Mouse (Mus musculus) spleen, adult 2 months (tissue): ENCODE measurements around the gene Hes6. TPM values are rescaled to one million over a fixed set of nuclear protein-coding genes. Genes with fewer than 3 reads are reported as not detected.
A peak's percentile ranks its signal among the peaks of the same experiment; 100 is the strongest.

ENCODE experiments used
- DNase-seq, 2 experiments: peaks; one replicate each; pipeline versions ENCODE4 v3.0.0 to v3.0.0-alpha.2; 2012 to 2021; ENCODE audit warnings: low spot score in 2 of 2, low read depth in 1 of 2
- H3K27ac ChIP-seq: fragments of 200-500 bp; 2 replicates; pipeline ENCODE4 v1.5.1; 2012; ENCODE audit warnings: low read length, inconsistent platforms; ENCODE audit not compliant: insufficient read depth
- H3K27me3 ChIP-seq: fragments of 200-500 bp; 2 replicates; pipeline ENCODE4 v1.6.1; 2012; ENCODE audit warnings: mild to moderate bottlenecking, moderate library complexity, low read length, inconsistent platforms; ENCODE audit not compliant: control insufficient read depth, insufficient read depth
- H3K36me3 ChIP-seq: fragments of 200-500 bp; 2 replicates; pipeline ENCODE4 v1.6.1; 2012; ENCODE audit warnings: mild to moderate bottlenecking, low read length, inconsistent platforms; ENCODE audit not compliant: control insufficient read depth, insufficient read depth
- H3K4me1 ChIP-seq: fragments of 200-500 bp; 2 replicates; pipeline ENCODE4 v1.6.1; 2011; ENCODE audit warnings: inconsistent platforms; ENCODE audit not compliant: control insufficient read depth, insufficient read depth, insufficient read length
- H3K4me3 ChIP-seq: fragments of 200-500 bp; 2 replicates; pipeline ENCODE4 v1.5.1; 2011; ENCODE audit warnings: mild to moderate bottlenecking, inconsistent platforms; ENCODE audit not compliant: insufficient read depth, insufficient read length; ENCODE audit errors: extremely low read depth
- CTCF ChIP-seq: fragments of 200-500 bp; IDR thresholded peaks from 2 replicates; pipeline ENCODE4 v1.5.1; 2011; ENCODE audit warnings: mild to moderate bottlenecking, inconsistent platforms; ENCODE audit not compliant: insufficient read depth, insufficient read length, insufficient replicate concordance; ENCODE audit errors: extremely low read depth
- POLR2A ChIP-seq: fragments of 200-500 bp; IDR thresholded peaks from 2 replicates; pipeline ENCODE4 v1.6.1; 2011; ENCODE audit warnings: low read depth, low read length, inconsistent platforms
- WGBS: fragments of 180-500 bp; shearing (Covaris S2); methylation state at CpG from one replicate; pipeline ENCODE4 v1.1.7; 2018; 5-methylcytosine and 5-hydroxymethylcytosine counted together
- polyA plus RNA-seq: library from polyadenylated mRNA; depleted of rRNA; stranded (reverse); fragments of >200 nt; gene quantifications from 2 replicates; pipeline ENCODE4 v1.2.3, GENCODE M21; 2012

The Hes6 gene
- polyA plus RNA-seq, 1 experiment: 59.9 TPM

GRCm38 (mm10) chr1:91407819-91408218, 6.0 kb downstream of the Hes6 start:
- no peak overlapping the region for H3K4me3 ChIP-seq
- WGBS: 93% methylated on average over 4 of the region's 4 CpGs
- H3K4me1 ChIP-seq: peaks cover 6% of the 10 kb centered on the region
- DNase-seq: no peak
- H3K36me3 ChIP-seq: no peaks in the 10 kb centered on the region
- H3K27me3 ChIP-seq: no peaks in the 10 kb centered on the region
- no peak for TF ChIP-seq POLR2A
- TF ChIP-seq CTCF: no peak
- H3K27ac ChIP-seq: no peak overlapping the region

GRCm38 (mm10) chr1:91405406-91406169, 8.2 kb downstream of the Hes6 start:
- H3K36me3 ChIP-seq: no peaks in the 10 kb centered on the region
- DNase-seq: no peak
- 55% methylated on average over 23 of the region's 23 CpGs for WGBS

GRCm38 (mm10) chr1:91404976-91405375, 8.9 kb downstream of the Hes6 start:
- Histone ChIP-seq H3K36me3 (no peaks in the 10 kb centered on the region), H3K27ac (no peak overlapping the region), H3K4me3 (no peak overlapping the region), H3K27me3 (no peaks in the 10 kb centered on the region), H3K4me1 (no peaks in the 10 kb centered on the region; the same call in 1 of the 2 replicates)
- TF ChIP-seq POLR2A (no peak), CTCF (no peak)
- WGBS: 48% methylated on average over 1 of the region's 1 CpGs
- DNase-seq: no peak

More at GRCm38 (mm10) chr1:91405406-91406169, 8.2 kb downstream of the Hes6 start:
- no peak overlapping the region for H3K27ac ChIP-seq
- TF ChIP-seq POLR2A (no peak), CTCF (no peak)
- H3K27me3 ChIP-seq: no peaks in the 10 kb centered on the region
- H3K4me1 ChIP-seq: no peaks in the 10 kb centered on the region; the same call in 1 of the 2 replicates
- peak overlapping the region; percentile 49 for H3K4me3 ChIP-seq

- peak within 1 kb of the TSS; percentile 99 for H3K4me3 ChIP-seq
- peaks cover 6% of the 10 kb centered on the region; the same call in 1 of the 2 replicates for H3K4me1 ChIP-seq
- peak; percentile 70 for DNase-seq
- H3K27ac ChIP-seq: peak within 1 kb of the TSS; percentile 91
- no peaks in the 10 kb centered on the region; the same call in 1 of the 2 replicates for H3K36me3 ChIP-seq
- H3K27me3 ChIP-seq: no peaks in the 10 kb centered on the region
- TF ChIP-seq POLR2A (peak; percentile 68; the same call in 1 of the 2 replicates), CTCF (no peak)
- under 1% methylated on average over 65 of the region's 91 CpGs for WGBS
Observed at GRCm38 (mm10) chr1:91398260-91399062, 15.4 kb downstream of the Hes6 start, which contains the start of gene Ilkap. Gene Ilkap, minus strand, starts transcription at chr1:91398815.

DNA sequence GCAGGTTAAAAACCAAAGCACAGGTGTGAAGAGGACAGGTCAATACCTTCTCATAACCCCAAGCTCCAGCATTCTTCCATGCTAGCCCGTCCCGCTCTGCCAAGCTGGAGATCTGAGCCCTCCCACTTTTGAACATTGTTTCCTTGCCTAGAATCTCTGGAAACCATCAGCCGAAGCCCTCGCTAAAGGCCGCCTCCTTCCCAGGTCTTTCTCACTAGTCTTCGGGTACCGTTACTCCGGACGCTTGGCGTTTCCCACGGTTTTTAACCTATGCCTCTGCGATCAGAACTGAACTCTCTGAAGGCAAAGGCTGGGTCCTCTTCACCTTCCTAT, 15.9 kb downstream of the Hes6 start:
- H3K27ac ChIP-seq: peak overlapping the region; percentile 58
- no peak for TF ChIP-seq CTCF
- no peak for TF ChIP-seq POLR2A
- WGBS: 2% methylated on average over 12 of the region's 12 CpGs

DNA sequence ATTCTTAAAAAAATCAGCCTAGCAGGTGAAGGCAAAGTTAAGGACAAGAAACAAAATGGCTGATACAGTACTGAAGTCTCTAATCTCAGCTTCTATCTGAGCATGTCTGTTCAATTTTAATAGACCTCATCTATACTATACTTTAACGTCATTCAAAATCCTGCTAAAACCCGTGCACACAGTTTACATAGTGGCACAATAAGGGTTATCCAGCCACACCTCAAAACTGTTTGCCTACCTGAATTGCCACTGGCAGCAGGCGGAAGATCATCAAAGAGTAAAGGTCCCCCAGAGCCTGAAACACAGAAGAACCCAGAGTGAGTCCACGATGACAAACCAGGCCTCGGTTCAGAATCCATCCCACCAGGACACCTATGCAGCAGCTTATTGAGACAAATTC, 23.5 kb downstream of the Hes6 start:
- TF ChIP-seq CTCF (no peak), POLR2A (no peak)
- no peaks in the 10 kb centered on the region for H3K4me1 ChIP-seq
- H3K36me3 ChIP-seq: peaks cover 22% of the 10 kb centered on the region
- 94% methylated on average over 5 of the region's 5 CpGs for WGBS
- DNase-seq: no peak
- no peak overlapping the region for H3K27ac ChIP-seq
- no peak overlapping the region for H3K4me3 ChIP-seq
- no peaks in the 10 kb centered on the region for H3K27me3 ChIP-seq

More for the DNA sequence above, 15.9 kb downstream of the Hes6 start:
- H3K27me3 ChIP-seq: no peaks in the 10 kb centered on the region
- H3K4me3 ChIP-seq: peak overlapping the region; percentile 99
- H3K36me3 ChIP-seq: no peaks in the 10 kb centered on the region; the same call in 1 of the 2 replicates
- DNase-seq: no peak
- peaks cover 6% of the 10 kb centered on the region; the same call in 1 of the 2 replicates for H3K4me1 ChIP-seq
